Mouse (Mus musculus): Measurements from ENCODE around the gene Med24. TPM values are rescaled to one million over a fixed set of nuclear protein-coding genes. Genes with fewer than 3 reads are reported as not detected.
"Not testable (repeated sequence)": the region's sequence is repeated elsewhere in the genome, so short reads cannot be mapped to it uniquely, and the experiment has no call there.

Gene Med24
- polyA plus RNA-seq, 1 experiment from 2014 or later: 40.7 TPM

DNA sequence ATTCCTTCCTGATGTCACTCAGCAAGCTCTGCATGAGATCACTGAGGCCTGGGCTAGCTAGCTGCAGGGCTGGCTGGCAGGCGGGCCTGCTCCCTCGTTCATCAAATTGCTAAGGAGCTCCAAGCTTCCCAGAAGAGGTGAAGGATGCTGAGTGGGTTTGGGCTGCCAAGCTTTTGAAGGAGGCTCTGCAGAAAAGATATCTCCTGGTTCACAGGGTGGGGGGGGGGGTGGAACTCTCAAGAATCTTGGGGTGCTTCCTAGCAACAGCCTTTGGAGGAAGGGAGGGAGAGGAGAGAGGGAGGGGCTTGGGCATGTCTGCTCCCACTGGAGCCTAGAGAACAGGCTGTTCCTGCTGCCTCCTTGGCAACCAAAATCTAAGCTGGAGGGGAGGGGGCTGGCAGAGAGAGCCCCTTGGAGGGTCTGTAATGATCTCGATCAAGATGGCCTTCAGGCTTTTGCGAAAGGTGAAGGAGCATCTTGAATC lies 9.2 kb upstream of the Med24 start:
- no peak overlapping the region for H3K27ac ChIP-seq (replicated peaks; ENCODE audit: low read depth, low read length)
- H3K9me3 ChIP-seq (ENCODE audit: control insufficient read depth, low read length): peaks cover 8% of the 10 kb centered on the region; the same call in 1 of the 2 replicates
- DNase-seq (ENCODE audit: low spot score): no peak

GRCm38 (mm10) chr11:98737220-98737619 lies 8.0 kb upstream of the Med24 start:
- not testable (repeated sequence) for ATAC-seq (ENCODE audit: low read depth); H3K9ac ChIP-seq (ENCODE audit: low read depth, low read length); H3K36me3 ChIP-seq (ENCODE audit: control insufficient read depth, insufficient read depth, low read length); H3K4me2 ChIP-seq (ENCODE audit: low read depth, low read length); H3K27ac ChIP-seq (replicated peaks; ENCODE audit: low read depth, low read length); H3K9me3 ChIP-seq (ENCODE audit: control insufficient read depth, low read length); H3K4me3 ChIP-seq (ENCODE audit: low read depth, low read length); H3K27me3 ChIP-seq (replicated peaks; ENCODE audit: control insufficient read depth, insufficient read depth, low read length); DNase-seq (ENCODE audit: low spot score)
- WGBS: 95% methylated on average over 2 of the region's 2 CpGs
- H3K4me1 ChIP-seq (ENCODE audit: control insufficient read depth, insufficient read depth, low read length): peaks cover 12% of the 10 kb centered on the region; the same call in 1 of the 2 replicates

More for the DNA sequence above, 9.2 kb upstream of the Med24 start:
- Histone ChIP-seq H3K27me3 (replicated peaks; ENCODE audit: control insufficient read depth, insufficient read depth, low read length) (no peaks in the 10 kb centered on the region), H3K4me2 (ENCODE audit: low read depth, low read length) (no peak overlapping the region), H3K4me1 (ENCODE audit: control insufficient read depth, insufficient read depth, low read length) (peaks cover 20% of the 10 kb centered on the region), H3K4me3 (ENCODE audit: low read depth, low read length) (no peak overlapping the region), H3K36me3 (ENCODE audit: control insufficient read depth, insufficient read depth, low read length) (no peaks in the 10 kb centered on the region), H3K9ac (ENCODE audit: low read depth, low read length) (no peak overlapping the region)
- 48% methylated on average over 4 of the region's 4 CpGs for WGBS
- no peak for ATAC-seq (ENCODE audit: low read depth)

DNA sequence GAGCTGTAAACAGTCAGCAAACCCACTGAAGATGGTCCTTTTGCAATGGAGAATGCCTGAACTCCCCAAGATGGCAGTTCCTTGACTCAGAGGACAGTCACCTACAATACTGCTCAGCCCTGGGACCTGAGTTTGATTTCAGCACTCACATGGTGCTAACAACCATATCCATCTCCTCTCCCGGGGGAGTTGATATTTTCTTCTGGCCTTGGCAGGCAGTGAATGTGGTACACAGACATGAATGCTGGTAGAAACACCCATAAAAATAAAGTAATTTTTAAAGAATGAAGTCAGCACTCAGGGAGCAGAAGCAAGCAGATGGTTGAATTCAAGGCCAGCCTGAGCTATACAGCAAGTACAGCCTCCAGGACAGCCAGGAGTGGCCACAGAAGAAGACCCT lies 6.9 kb upstream of the Med24 start:
- no peak overlapping the region for H3K27ac ChIP-seq (replicated peaks; ENCODE audit: low read depth, low read length)
- H3K9me3 ChIP-seq (ENCODE audit: control insufficient read depth, low read length): peaks cover 8% of the 10 kb centered on the region; the same call in 1 of the 2 replicates
- H3K4me3 ChIP-seq (ENCODE audit: low read depth, low read length): no peak overlapping the region
- DNase-seq (ENCODE audit: low spot score): no peak
- H3K9ac ChIP-seq (ENCODE audit: low read depth, low read length): no peak overlapping the region
- H3K4me1 ChIP-seq (ENCODE audit: control insufficient read depth, insufficient read depth, low read length): peaks cover 18% of the 10 kb centered on the region
- H3K4me2 ChIP-seq (ENCODE audit: low read depth, low read length): no peak overlapping the region
- H3K36me3 ChIP-seq (ENCODE audit: control insufficient read depth, insufficient read depth, low read length): no peaks in the 10 kb centered on the region
- WGBS: 96% methylated on average over 1 of the region's 1 CpGs
- H3K27me3 ChIP-seq (replicated peaks; ENCODE audit: control insufficient read depth, insufficient read depth, low read length): no peaks in the 10 kb centered on the region
- no peak for ATAC-seq (ENCODE audit: low read depth)

GRCm38 (mm10) chr11:98735111-98735510 lies 5.9 kb upstream of the Med24 start:
- H3K4me3 ChIP-seq (ENCODE audit: low read depth, low read length): no peak overlapping the region
- no peak overlapping the region for H3K4me2 ChIP-seq (ENCODE audit: low read depth, low read length)
- H3K27me3 ChIP-seq (replicated peaks; ENCODE audit: control insufficient read depth, insufficient read depth, low read length): no peaks in the 10 kb centered on the region
- DNase-seq (ENCODE audit: low spot score) (no peak), ATAC-seq (ENCODE audit: low read depth) (no peak)
- no peaks in the 10 kb centered on the region for H3K36me3 ChIP-seq (ENCODE audit: control insufficient read depth, insufficient read depth, low read length)
- H3K9ac ChIP-seq (ENCODE audit: low read depth, low read length): no peak overlapping the region
- peaks cover 18% of the 10 kb centered on the region for H3K4me1 ChIP-seq (ENCODE audit: control insufficient read depth, insufficient read depth, low read length)
- peaks cover 8% of the 10 kb centered on the region; the same call in 1 of the 2 replicates for H3K9me3 ChIP-seq (ENCODE audit: control insufficient read depth, low read length)
- 91% methylated on average over 4 of the region's 4 CpGs for WGBS
- H3K27ac ChIP-seq (replicated peaks; ENCODE audit: low read depth, low read length): no peak overlapping the region

- no peak overlapping the region for H3K9ac ChIP-seq (ENCODE audit: low read depth, low read length)
- 73% methylated on average over 3 of the region's 3 CpGs for WGBS
These were observed 4.8 kb upstream of the Med24 start for GRCm38 (mm10) chr11:98734020-98734419.

GRCm38 (mm10) chr11:98731134-98731533 lies 1.9 kb upstream of the Med24 start:
- ATAC-seq (ENCODE audit: low read depth) (peak; percentile 39; the same call in 1 of the 2 replicates), DNase-seq (ENCODE audit: low spot score) (peak; percentile 88)
- H3K4me1 ChIP-seq (ENCODE audit: control insufficient read depth, insufficient read depth, low read length): peaks cover 26% of the 10 kb centered on the region
- H3K4me2 ChIP-seq (ENCODE audit: low read depth, low read length): peak overlapping the region; percentile 25
- H3K27me3 ChIP-seq (replicated peaks; ENCODE audit: control insufficient read depth, insufficient read depth, low read length): no peaks in the 10 kb centered on the region
- peak overlapping the region; percentile 62 for H3K27ac ChIP-seq (replicated peaks; ENCODE audit: low read depth, low read length)
- WGBS: 58% methylated on average over 5 of the region's 5 CpGs
- H3K9ac ChIP-seq (ENCODE audit: low read depth, low read length): peak overlapping the region; percentile 40; the same call in 1 of the 2 replicates
- H3K9me3 ChIP-seq (ENCODE audit: control insufficient read depth, low read length): peaks cover 8% of the 10 kb centered on the region; the same call in 1 of the 2 replicates
- peaks cover 14% of the 10 kb centered on the region for H3K36me3 ChIP-seq (ENCODE audit: control insufficient read depth, insufficient read depth, low read length)
- H3K4me3 ChIP-seq (ENCODE audit: low read depth, low read length): no peak overlapping the region

More at GRCm38 (mm10) chr11:98734020-98734419, 4.8 kb upstream of the Med24 start:
- Histone ChIP-seq H3K36me3 (ENCODE audit: control insufficient read depth, insufficient read depth, low read length) (no peaks in the 10 kb centered on the region), H3K4me1 (ENCODE audit: control insufficient read depth, insufficient read depth, low read length) (peaks cover 21% of the 10 kb centered on the region), H3K27me3 (replicated peaks; ENCODE audit: control insufficient read depth, insufficient read depth, low read length) (no peaks in the 10 kb centered on the region), H3K4me3 (ENCODE audit: low read depth, low read length) (no peak overlapping the region), H3K27ac (replicated peaks; ENCODE audit: low read depth, low read length) (no peak overlapping the region), H3K9me3 (ENCODE audit: control insufficient read depth, low read length) (peaks cover 8% of the 10 kb centered on the region; the same call in 1 of the 2 replicates), H3K4me2 (ENCODE audit: low read depth, low read length) (no peak overlapping the region)
- DNase-seq (ENCODE audit: low spot score): no peak
- ATAC-seq (ENCODE audit: low read depth): no peak

DNA sequence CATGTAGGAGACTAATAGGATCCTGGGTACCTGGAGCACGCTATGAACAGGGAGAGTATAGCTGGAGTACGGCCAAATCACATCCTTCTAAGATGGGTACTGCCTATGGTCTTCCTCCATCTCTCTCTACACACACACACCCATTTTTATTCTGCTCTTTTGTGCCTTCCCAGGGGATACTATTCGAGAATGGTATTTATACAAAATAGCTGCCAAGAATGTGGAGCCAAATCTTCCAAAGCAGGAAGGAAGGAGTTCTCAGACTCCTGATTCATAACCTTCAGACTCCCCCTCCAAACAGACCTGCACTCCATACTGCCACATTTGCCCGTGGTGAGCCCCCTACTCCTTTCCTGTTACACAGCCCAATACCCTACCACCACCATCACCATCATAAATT lies 1.5 kb upstream of the Med24 start:
- no peak overlapping the region for H3K4me3 ChIP-seq (ENCODE audit: low read depth, low read length)
- DNase-seq (ENCODE audit: low spot score) (no peak), ATAC-seq (ENCODE audit: low read depth) (0 out of 2 replicates have a peak, but pooled peaks have one; percentile 3)
- H3K9me3 ChIP-seq (ENCODE audit: control insufficient read depth, low read length): peaks cover 8% of the 10 kb centered on the region; the same call in 1 of the 2 replicates
- WGBS: 56% methylated on average over 4 of the region's 4 CpGs
- H3K4me1 ChIP-seq (ENCODE audit: control insufficient read depth, insufficient read depth, low read length): peaks cover 26% of the 10 kb centered on the region
- H3K9ac ChIP-seq (ENCODE audit: low read depth, low read length): no peak overlapping the region
- peak overlapping the region; percentile 25 for H3K4me2 ChIP-seq (ENCODE audit: low read depth, low read length)
- peaks cover 18% of the 10 kb centered on the region for H3K36me3 ChIP-seq (ENCODE audit: control insufficient read depth, insufficient read depth, low read length)
- H3K27me3 ChIP-seq (replicated peaks; ENCODE audit: control insufficient read depth, insufficient read depth, low read length): no peaks in the 10 kb centered on the region
- H3K27ac ChIP-seq (replicated peaks; ENCODE audit: low read depth, low read length): peak overlapping the region; percentile 62

- no peak for ATAC-seq (ENCODE audit: low read depth)
- Histone ChIP-seq H3K9me3 (ENCODE audit: control insufficient read depth, low read length) (no peaks in the 10 kb centered on the region), H3K27ac (replicated peaks; ENCODE audit: low read depth, low read length) (no peak overlapping the region), H3K27me3 (replicated peaks; ENCODE audit: control insufficient read depth, insufficient read depth, low read length) (no peaks in the 10 kb centered on the region), H3K9ac (ENCODE audit: low read depth, low read length) (no peak overlapping the region), H3K4me3 (ENCODE audit: low read depth, low read length) (no peak overlapping the region), H3K36me3 (ENCODE audit: control insufficient read depth, insufficient read depth, low read length) (peaks cover 38% of the 10 kb centered on the region), H3K4me2 (ENCODE audit: low read depth, low read length) (no peak overlapping the region), H3K4me1 (ENCODE audit: control insufficient read depth, insufficient read depth, low read length) (peaks cover 24% of the 10 kb centered on the region)
- 92% methylated on average over 15 of the region's 15 CpGs for WGBS
- no peak for DNase-seq (ENCODE audit: low spot score)
These were observed 3.2 kb downstream of the Med24 start for GRCm38 (mm10) chr11:98725926-98726506.

GRCm38 (mm10) chr11:98723098-98723497 lies 6.1 kb downstream of the Med24 start:
- H3K27me3 ChIP-seq (replicated peaks; ENCODE audit: control insufficient read depth, insufficient read depth, low read length): no peaks in the 10 kb centered on the region
- 74% methylated on average over 7 of the region's 7 CpGs for WGBS
- no peak overlapping the region for H3K4me3 ChIP-seq (ENCODE audit: low read depth, low read length)
- H3K4me1 ChIP-seq (ENCODE audit: control insufficient read depth, insufficient read depth, low read length): peaks cover 12% of the 10 kb centered on the region
- H3K4me2 ChIP-seq (ENCODE audit: low read depth, low read length): no peak overlapping the region
- DNase-seq (ENCODE audit: low spot score): no peak
- no peak overlapping the region for H3K27ac ChIP-seq (replicated peaks; ENCODE audit: low read depth, low read length)
- no peak overlapping the region for H3K9ac ChIP-seq (ENCODE audit: low read depth, low read length)
- peaks cover 38% of the 10 kb centered on the region for H3K36me3 ChIP-seq (ENCODE audit: control insufficient read depth, insufficient read depth, low read length)
- H3K9me3 ChIP-seq (ENCODE audit: control insufficient read depth, low read length): no peaks in the 10 kb centered on the region
- no peak for ATAC-seq (ENCODE audit: low read depth)

Data from embryonic facial prominence, embryonic 14.5 days (tissue).